Mouse (Mus musculus): ENCODE measurements around the gene Psmg3. TPM values are rescaled to one million over a fixed set of nuclear protein-coding genes. Genes with fewer than 3 reads are reported as not detected.

The Psmg3 gene
- polyA plus RNA-seq, 1 experiment = 57.7 TPM

GRCm38 (mm10) chr5:139860328-139861104 is 33.8 kb upstream of the Psmg3 start:
- H3K4me2 ChIP-seq (ENCODE audit: low read depth) = no peak overlapping the region
- no peaks in the 10 kb centered on the region for H3K27me3 ChIP-seq (ENCODE audit: control insufficient read depth, insufficient read depth, insufficient read length)
- no peak for TF ChIP-seq MYOG (IDR thresholded peaks at IDR 0.05; ENCODE audit: control insufficient read depth in 1 of 3, insufficient read depth in 1 of 3, insufficient read length in 2 of 3, low read depth in 2 of 3)
- TF ChIP-seq REST (IDR thresholded peaks at IDR 0.05; ENCODE audit: insufficient read depth, insufficient read length) = no peak
- no peak for TF ChIP-seq USF1 (IDR thresholded peaks at IDR 0.05; ENCODE audit: low read depth)
- TF ChIP-seq SRF (IDR thresholded peaks at IDR 0.05; ENCODE audit: control insufficient read depth, insufficient read length, low read depth) = no peak
- no peak for TF ChIP-seq MYOD1 (IDR thresholded peaks at IDR 0.05; ENCODE audit: control insufficient read depth in 1 of 3, insufficient read length in 2 of 3, low read depth in 2 of 3)
- no peak for TF ChIP-seq E2F4 (IDR thresholded peaks at IDR 0.05; ENCODE audit: insufficient read depth)
- TF ChIP-seq POLR2A (IDR thresholded peaks at IDR 0.05; ENCODE audit: insufficient read length, low read depth) = no peak
- TF ChIP-seq TCF3 (IDR thresholded peaks at IDR 0.05; ENCODE audit: insufficient read length, low read depth) = no peak
- TF ChIP-seq TCF12 (IDR thresholded peaks at IDR 0.05; ENCODE audit: insufficient read depth, poor library complexity, severe bottlenecking) = no peak
- no peak for TF ChIP-seq POLR2AphosphoS2 (IDR thresholded peaks at IDR 0.05; ENCODE audit: insufficient read length, low read depth)
- TF ChIP-seq CEBPB (IDR thresholded peaks at IDR 0.05; ENCODE audit: insufficient read depth, poor library complexity, severe bottlenecking) = no peak
- no peak for TF ChIP-seq MAX (IDR thresholded peaks at IDR 0.05; ENCODE audit: low read depth)

GRCm38 (mm10) chr5:139849626-139850320 is 23.1 kb upstream of the Psmg3 start:
- no peak overlapping the region for H3ac ChIP-seq (ENCODE audit: control insufficient read depth, insufficient read length)
- H3K4me2 ChIP-seq (ENCODE audit: low read depth) = no peak overlapping the region
- no peaks in the 10 kb centered on the region for H3K79me2 ChIP-seq (ENCODE audit: control insufficient read depth, insufficient read depth)
- no peaks in the 10 kb centered on the region for H3K27me3 ChIP-seq (ENCODE audit: control insufficient read depth, insufficient read depth, insufficient read length)
- no peaks in the 10 kb centered on the region for H3K36me3 ChIP-seq (ENCODE audit: control insufficient read depth, insufficient read depth)
- no peak overlapping the region for H3K4me3 ChIP-seq
- TF ChIP-seq MYOD1 (IDR thresholded peaks at IDR 0.05; ENCODE audit: control insufficient read depth in 1 of 3, insufficient read length in 2 of 3, low read depth in 2 of 3) (no peak), CEBPB (IDR thresholded peaks at IDR 0.05; ENCODE audit: insufficient read depth, poor library complexity, severe bottlenecking) (no peak), REST (IDR thresholded peaks at IDR 0.05; ENCODE audit: insufficient read depth, insufficient read length) (no peak), TCF12 (IDR thresholded peaks at IDR 0.05; ENCODE audit: insufficient read depth, poor library complexity, severe bottlenecking) (no peak), MAX (IDR thresholded peaks at IDR 0.05; ENCODE audit: low read depth) (no peak), POLR2A (IDR thresholded peaks at IDR 0.05; ENCODE audit: insufficient read length, low read depth) (no peak), SRF (IDR thresholded peaks at IDR 0.05; ENCODE audit: control insufficient read depth, insufficient read length, low read depth) (no peak), MYOG (IDR thresholded peaks at IDR 0.05; ENCODE audit: control insufficient read depth in 1 of 3, insufficient read depth in 1 of 3, insufficient read length in 2 of 3, low read depth in 2 of 3) (no peak), TCF3 (IDR thresholded peaks at IDR 0.05; ENCODE audit: insufficient read length, low read depth) (no peak), E2F4 (IDR thresholded peaks at IDR 0.05; ENCODE audit: insufficient read depth) (no peak), POLR2AphosphoS2 (IDR thresholded peaks at IDR 0.05; ENCODE audit: insufficient read length, low read depth) (no peak)

More at GRCm38 (mm10) chr5:139860328-139861104, 33.8 kb upstream of the Psmg3 start:
- Histone ChIP-seq H3K36me3 (ENCODE audit: control insufficient read depth, insufficient read depth) (no peaks in the 10 kb centered on the region), H3ac (ENCODE audit: control insufficient read depth, insufficient read length) (no peak overlapping the region), H3K4me3 (no peak overlapping the region), H3K79me2 (ENCODE audit: control insufficient read depth, insufficient read depth) (no peaks in the 10 kb centered on the region)

GRCm38 (mm10) chr5:139839142-139839541 is 12.5 kb upstream of the Psmg3 start:
- no peak overlapping the region for H3K4me2 ChIP-seq (ENCODE audit: low read depth)
- H3K36me3 ChIP-seq (ENCODE audit: control insufficient read depth, insufficient read depth) = no peaks in the 10 kb centered on the region
- no peaks in the 10 kb centered on the region for H3K79me2 ChIP-seq (ENCODE audit: control insufficient read depth, insufficient read depth)
- TF ChIP-seq MYOG (IDR thresholded peaks at IDR 0.05; ENCODE audit: control insufficient read depth in 1 of 3, insufficient read depth in 1 of 3, insufficient read length in 2 of 3, low read depth in 2 of 3) (no peak), MAX (IDR thresholded peaks at IDR 0.05; ENCODE audit: low read depth) (no peak), REST (IDR thresholded peaks at IDR 0.05; ENCODE audit: insufficient read depth, insufficient read length) (no peak)
- no peak overlapping the region for H3ac ChIP-seq (ENCODE audit: control insufficient read depth, insufficient read length)
- H3K27me3 ChIP-seq (ENCODE audit: control insufficient read depth, insufficient read depth, insufficient read length) = peaks cover 18% of the 10 kb centered on the region
- H3K4me3 ChIP-seq = no peak overlapping the region

GRCm38 (mm10) chr5:139838476-139838892 is 11.8 kb upstream of the Psmg3 start:
- peaks cover 18% of the 10 kb centered on the region for H3K27me3 ChIP-seq (ENCODE audit: control insufficient read depth, insufficient read depth, insufficient read length)
- no peaks in the 10 kb centered on the region for H3K79me2 ChIP-seq (ENCODE audit: control insufficient read depth, insufficient read depth)
- no peak overlapping the region for H3K4me2 ChIP-seq (ENCODE audit: low read depth)
- no peak overlapping the region for H3ac ChIP-seq (ENCODE audit: control insufficient read depth, insufficient read length)
- no peaks in the 10 kb centered on the region for H3K36me3 ChIP-seq (ENCODE audit: control insufficient read depth, insufficient read depth)
- no peak overlapping the region for H3K4me3 ChIP-seq
- TF ChIP-seq E2F4 (IDR thresholded peaks at IDR 0.05; ENCODE audit: insufficient read depth) (no peak), MAX (IDR thresholded peaks at IDR 0.05; ENCODE audit: low read depth) (no peak)

GRCm38 (mm10) chr5:139835706-139836105 is 9.0 kb upstream of the Psmg3 start:
- no peaks in the 10 kb centered on the region for H3K79me2 ChIP-seq (ENCODE audit: control insufficient read depth, insufficient read depth)
- no peaks in the 10 kb centered on the region for H3K36me3 ChIP-seq (ENCODE audit: control insufficient read depth, insufficient read depth)
- no peak overlapping the region for H3K4me3 ChIP-seq
- H3ac ChIP-seq (ENCODE audit: control insufficient read depth, insufficient read length) = no peak overlapping the region
- H3K27me3 ChIP-seq (ENCODE audit: control insufficient read depth, insufficient read depth, insufficient read length) = peaks cover 18% of the 10 kb centered on the region
- TF ChIP-seq TCF12 (IDR thresholded peaks at IDR 0.05; ENCODE audit: insufficient read depth, poor library complexity, severe bottlenecking) (no peak), POLR2A (IDR thresholded peaks at IDR 0.05; ENCODE audit: insufficient read length, low read depth) (no peak), SRF (IDR thresholded peaks at IDR 0.05; ENCODE audit: control insufficient read depth, insufficient read length, low read depth) (no peak), CEBPB (IDR thresholded peaks at IDR 0.05; ENCODE audit: insufficient read depth, poor library complexity, severe bottlenecking) (no peak), REST (IDR thresholded peaks at IDR 0.05; ENCODE audit: insufficient read depth, insufficient read length) (no peak), USF1 (IDR thresholded peaks at IDR 0.05; ENCODE audit: low read depth) (no peak), E2F4 (IDR thresholded peaks at IDR 0.05; ENCODE audit: insufficient read depth) (no peak), POLR2AphosphoS2 (IDR thresholded peaks at IDR 0.05; ENCODE audit: insufficient read length, low read depth) (no peak), TCF3 (IDR thresholded peaks at IDR 0.05; ENCODE audit: insufficient read length, low read depth) (no peak), MYOG (IDR thresholded peaks at IDR 0.05; ENCODE audit: control insufficient read depth in 1 of 3, insufficient read depth in 1 of 3, insufficient read length in 2 of 3, low read depth in 2 of 3) (peak in 1 of 3 experiments; percentile 5), MAX (IDR thresholded peaks at IDR 0.05; ENCODE audit: low read depth) (no peak), MYOD1 (IDR thresholded peaks at IDR 0.05; ENCODE audit: control insufficient read depth in 1 of 3, insufficient read length in 2 of 3, low read depth in 2 of 3) (peak in 1 of 3 experiments; percentile 6)
- no peak overlapping the region for H3K4me2 ChIP-seq (ENCODE audit: low read depth)
